Mouse (Mus musculus) urinary bladder, adult 2 months (tissue): ENCODE measurements around the gene Surf6. TPM values are rescaled to one million over a fixed set of nuclear protein-coding genes. Genes with fewer than 3 reads are reported as not detected.

Experiments
- polyA plus RNA-seq: library from polyadenylated mRNA; depleted of rRNA; stranded (reverse); fragments of >200 nt; gene quantifications from 2 replicates; pipeline ENCODE4 v1.2.3, GENCODE M21; 2012; rRNA removed

Surf6 gene
- polyA plus RNA-seq, 1 experiment, result 16.3 TPM

Other genes starting within 250 kb of the Surf6 start
- gene Lcn4, start 231.6 kb downstream of the Surf6 start, polyA plus RNA-seq, result not detected in 2 replicates
- gene Abo, start 37.9 kb downstream of the Surf6 start, polyA plus RNA-seq, result not detected in 2 replicates
- 28.6 and 32.5 TPM in 2 replicates for gene Med22, start 7.8 kb upstream of the Surf6 start, polyA plus RNA-seq
- gene Rpl7a, start 7.9 kb upstream of the Surf6 start, polyA plus RNA-seq, result 1,359 and 1,515 TPM in 2 replicates
- 43.1 and 48.2 TPM in 2 replicates for gene Surf2, start 13.5 kb upstream of the Surf6 start, polyA plus RNA-seq
- gene Surf1, start 13.7 kb upstream of the Surf6 start, polyA plus RNA-seq, result 92.5 and 103 TPM in 2 replicates
- 131 and 132 TPM in 2 replicates for gene Surf4, start 31.0 kb upstream of the Surf6 start, polyA plus RNA-seq
- gene Stkld1, start 31.2 kb upstream of the Surf6 start, polyA plus RNA-seq, result 0.24 and 0.28 TPM in 2 replicates
- 33.6 TPM in 2 replicates for gene Rexo4, start 61.5 kb upstream of the Surf6 start, polyA plus RNA-seq
- 0.08 and 0.13 TPM in 2 replicates for gene Adamts13, start 70.5 kb upstream of the Surf6 start, polyA plus RNA-seq
- gene Cacfd1, start 107.0 kb upstream of the Surf6 start, polyA plus RNA-seq, result 48.0 and 48.9 TPM in 2 replicates
- gene Slc2a6, start 125.1 kb upstream of the Surf6 start, polyA plus RNA-seq, result 2.2 and 2.8 TPM in 2 replicates
- gene Mymk, start 169.3 kb upstream of the Surf6 start, polyA plus RNA-seq, result not detected in 2 replicates
- 3.1 and 5.1 TPM in 2 replicates for gene Adamtsl2, start 176.5 kb upstream of the Surf6 start, polyA plus RNA-seq
- 0.09 and 0.11 TPM in 2 replicates for gene Fam163b, start 239.6 kb upstream of the Surf6 start, polyA plus RNA-seq